Mouse (Mus musculus): ENCODE measurements at regions not wholly inside any gene's neighbourhood (a gene's known extent, or its start where the extent isn't known, plus 50 kb on each side); places are given as distances from the start of the nearest gene placed in this dataset.

GRCm38 (mm10) chr14:82433894-82434293, 2009.5 kb upstream of the Pcdh17 start:
- no peak for DNase-seq

GRCm38 (mm10) chr14:82448856-82449255, 1994.5 kb upstream of the Pcdh17 start:
- peak; percentile 64 to 74 for DNase-seq

DNA sequence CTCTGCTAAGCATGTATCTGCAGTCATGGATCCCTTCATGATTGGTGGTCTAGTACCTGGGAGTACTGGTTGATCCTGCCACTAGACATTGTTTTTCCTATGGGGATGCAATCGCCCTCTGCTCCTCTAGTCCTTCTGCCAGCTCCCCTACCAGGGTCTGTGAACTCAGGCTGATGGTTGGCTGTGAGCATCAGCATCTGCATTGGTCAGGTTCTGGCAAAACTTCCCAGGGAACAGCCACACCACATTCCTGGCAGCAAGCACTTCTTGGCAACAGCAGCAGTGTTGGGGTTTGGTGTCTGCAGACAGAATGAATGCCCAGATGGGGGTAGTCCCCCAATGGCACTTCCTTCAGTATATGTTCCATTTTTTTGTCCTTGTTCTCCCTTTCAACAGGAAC, 1989.9 kb upstream of the Pcdh17 start:
- DNase-seq: peak; percentile 32 to 66

- no peak for DNase-seq
Measured at GRCm38 (mm10) chr14:82466708-82467107, 1976.7 kb upstream of the Pcdh17 start.

All from cerebellum, postnatal 10 days (tissue).